Mouse (Mus musculus) CH12.LX (cell line): ENCODE results near the gene Dhrs1.

Experiments
- CTCF ChIP-seq, 2 experiments: IDR thresholded peaks in 1 of 2; conservative IDR thresholded peaks in 1 of 2; 2 replicates each; pipeline ENCODE4 v1.5.1; 2011 to 2012; ENCODE audit warnings: low read depth in 2 of 2, low read length in 2 of 2, improper control_type of control experiment in 1 of 2, inconsistent platforms in 1 of 2, mild to moderate bottlenecking in 1 of 2, moderate library complexity in 1 of 2
- EP300 ChIP-seq: IDR thresholded peaks from 2 replicates; pipeline ENCODE4 v1.6.1; 2011; ENCODE audit warnings: low read length, improper control_type of control experiment
- MAX ChIP-seq: IDR thresholded peaks from 2 replicates; pipeline ENCODE4 v1.6.1; 2011; ENCODE audit warnings: low read length, improper control_type of control experiment
- MYC ChIP-seq: IDR thresholded peaks from 2 replicates; pipeline ENCODE4 v1.6.1; 2011; ENCODE audit warnings: low read depth, mild to moderate bottlenecking, improper control_type of control experiment, low read length
- NELFE ChIP-seq: IDR thresholded peaks from 2 replicates; pipeline ENCODE4 v1.6.1; 2011; ENCODE audit warnings: low read depth, low read length, improper control_type of control experiment
- POLR2A ChIP-seq: IDR thresholded peaks from 2 replicates; pipeline ENCODE4 v1.6.1; 2011; ENCODE audit warnings: low read depth, mild to moderate bottlenecking, improper control_type of control experiment, low read length
- SMC3 ChIP-seq: IDR thresholded peaks from 2 replicates; pipeline ENCODE4 v1.6.1; 2011; ENCODE audit warnings: low read depth, low read length, improper control_type of control experiment
- USF1 ChIP-seq: IDR thresholded peaks from 2 replicates; pipeline ENCODE4 v1.6.1; 2014; ENCODE audit warnings: low read depth, mild to moderate bottlenecking, inconsistent platforms, low read length, improper control_type of control experiment
- ZKSCAN1 ChIP-seq: IDR thresholded peaks from 2 replicates; pipeline ENCODE4 v1.6.1; 2012; ENCODE audit warnings: low read depth, inconsistent platforms, low read length, improper control_type of control experiment, borderline replicate concordance

- no peak for TF ChIP-seq POLR2A
- TF ChIP-seq MAX: no peak
- no peak for TF ChIP-seq CTCF (conservative IDR thresholded peaks at IDR 0.05 in 1 of 2, IDR thresholded peaks at IDR 0.05 in 1 of 2; ENCODE audit: low read depth in 2 of 2, low read length in 2 of 2)
- no peak for TF ChIP-seq ZKSCAN1
- TF ChIP-seq USF1: no peak
- TF ChIP-seq EP300: no peak
- no peak for TF ChIP-seq SMC3
- TF ChIP-seq MYC: no peak
- TF ChIP-seq NELFE: no peak
These were observed 15.7 kb upstream of the Dhrs1 start, which contains the start of gene Ltb4r2 for GRCm38 (mm10) chr14:55761163-55761562.
